In genomic region chr2:32095351-32096121, GRCm38 (mm10) we compare ENCODE assay signal across 8 mouse cellular contexts. TPM values are rescaled to one million over a fixed set of nuclear protein-coding genes. Genes with fewer than 3 reads are reported as not detected.
DNase-seq lines count a peak whose midpoint lies in the region; ATAC-seq and TF ChIP-seq lines count a peak whose summit lies in the region.

Plpp7 (plus strand) TSS chr2:32095528.

- H3K27me3 ChIP-seq in liver, embryonic 16.5 days (ENCODE audit: control insufficient read depth, insufficient read depth, low read depth, low read length): no peaks in the 10 kb centered on the region
- H3K27me3 ChIP-seq in neural tube, embryonic 12.5 days (replicated peaks): no peaks in the 10 kb centered on the region

- WGBS in liver, embryonic 16.5 days (ENCODE audit: insufficient replicate concordance): 55% methylated on average over 22 of the region's 22 CpGs
- WGBS in neural tube, embryonic 12.5 days: 46% methylated on average over 22 of the region's 22 CpGs

- H3K9ac ChIP-seq in liver, embryonic 16.5 days (ENCODE audit: low read depth, low read length): peak within 1 kb of the TSS; percentile 19; the same call in 1 of the 2 replicates
- peak within 1 kb of the TSS; percentile 70 for H3K9ac ChIP-seq in neural tube, embryonic 12.5 days

- H3K9me3 ChIP-seq in liver, embryonic 16.5 days (replicated peaks; ENCODE audit: control insufficient read depth, low read length): no peaks in the 10 kb centered on the region
- H3K9me3 ChIP-seq in neural tube, embryonic 12.5 days: no peaks in the 10 kb centered on the region

- peak; percentile 96 for ATAC-seq in frontal cortex, adult (ENCODE audit: low TSS enrichment)
- peak; percentile 65 for ATAC-seq in liver, embryonic 16.5 days (ENCODE audit: low read depth)
- ATAC-seq in neural tube, embryonic 12.5 days (ENCODE audit: low FRiP score, low read depth): peak; percentile 94

- peak within 1 kb of the TSS; percentile 69 for H3K4me3 ChIP-seq in layer of hippocampus, adult 2 months
- peak within 1 kb of the TSS; percentile 31 for H3K4me3 ChIP-seq in liver, embryonic 16.5 days (ENCODE audit: low read depth, low read length)
- peak within 1 kb of the TSS; percentile 38 for H3K4me3 ChIP-seq in neural tube, embryonic 12.5 days

- peaks cover 25% of the 10 kb centered on the region for H3K4me1 ChIP-seq in liver, embryonic 16.5 days (ENCODE audit: control insufficient read depth, low read depth, low read length)
- peaks cover 25% of the 10 kb centered on the region for H3K4me1 ChIP-seq in neural tube, embryonic 12.5 days

- intact Hi-C loops in heart, postnatal 36 days (cut with DNase I): no loop called here

- no peak for TF ChIP-seq CTCF in layer of hippocampus, adult 2 months (conservative IDR thresholded peaks at IDR 0.05)

- peak; percentile 52 for DNase-seq in MEL-GATA-1-ER (ENCODE audit: extremely low read depth, low read depth)
- peak; percentile 77 for DNase-seq in cerebellum, adult 8-10 months
- peak; percentile 67 to 80 for DNase-seq in heart, postnatal 36 days
- peak; percentile 80 to 84 for DNase-seq in layer of hippocampus, adult 2 months (ENCODE audit: low spot score in 2 of 2)
- peak; percentile 29 for DNase-seq in urinary bladder, postnatal 25 days (ENCODE audit: low spot score)

- no peaks in the 10 kb centered on the region for H3K36me3 ChIP-seq in liver, embryonic 16.5 days (ENCODE audit: control insufficient read depth, insufficient read depth)
- no peaks in the 10 kb centered on the region for H3K36me3 ChIP-seq in neural tube, embryonic 12.5 days

- H3K4me2 ChIP-seq in liver, embryonic 16.5 days (ENCODE audit: low read depth, low read length): peak within 1 kb of the TSS; percentile 51
- peak within 1 kb of the TSS; percentile 72 for H3K4me2 ChIP-seq in neural tube, embryonic 12.5 days (replicated peaks)

- H3K27ac ChIP-seq in layer of hippocampus, adult 2 months: peak within 1 kb of the TSS; percentile 94
- H3K27ac ChIP-seq in liver, embryonic 16.5 days (ENCODE audit: low read length): no peak within 1 kb of the TSS
- H3K27ac ChIP-seq in neural tube, embryonic 12.5 days: peak within 1 kb of the TSS; percentile 74

RNA-seq across cellular contexts. Expression of gene Plpp7, which starts in this region (rescaled TPM):
- total RNA-seq in heart, postnatal 36 days (2021): 10 to 100 TPM; 24.7 to 32.1 TPM
- 10 to 100 TPM; 20.2 to 21.8 TPM for total RNA-seq in layer of hippocampus, adult 2 months (2021)
- 1.4 and 2.1 TPM in 2 replicates for polyA plus RNA-seq in liver, embryonic 16.5 days (2015; fragmentation: Nextera tagmentation; extraction: Ambion mirVana)
- polyA plus RNA-seq in neural tube, embryonic 12.5 days (2016; fragmentation: Nextera tagmentation; extraction: Ambion mirVana): 13.7 and 14.9 TPM in 2 replicates

Comparison
In these comparisons a context has a peak if more than half of its experiments do, and no peak if none do; other contexts are left out.
1. DNase-seq: peak in every context shown above with its lines; median percentile 82 in layer of hippocampus, adult 2 months; 77 in cerebellum, adult 8-10 months; 74 in heart, postnatal 36 days; 52 in MEL-GATA-1-ER; 29 in urinary bladder, postnatal 25 days.